Mouse (Mus musculus) thymus, postnatal 10 days (tissue): ENCODE measurements around the gene Tnnt1.

Experiments used
- DNase-seq, 2 experiments: peaks; one replicate each; pipeline ENCODE4 v3.0.0; 2021; ENCODE audit warnings: low spot score in 2 of 2

Gene Tnnt1

DNA sequence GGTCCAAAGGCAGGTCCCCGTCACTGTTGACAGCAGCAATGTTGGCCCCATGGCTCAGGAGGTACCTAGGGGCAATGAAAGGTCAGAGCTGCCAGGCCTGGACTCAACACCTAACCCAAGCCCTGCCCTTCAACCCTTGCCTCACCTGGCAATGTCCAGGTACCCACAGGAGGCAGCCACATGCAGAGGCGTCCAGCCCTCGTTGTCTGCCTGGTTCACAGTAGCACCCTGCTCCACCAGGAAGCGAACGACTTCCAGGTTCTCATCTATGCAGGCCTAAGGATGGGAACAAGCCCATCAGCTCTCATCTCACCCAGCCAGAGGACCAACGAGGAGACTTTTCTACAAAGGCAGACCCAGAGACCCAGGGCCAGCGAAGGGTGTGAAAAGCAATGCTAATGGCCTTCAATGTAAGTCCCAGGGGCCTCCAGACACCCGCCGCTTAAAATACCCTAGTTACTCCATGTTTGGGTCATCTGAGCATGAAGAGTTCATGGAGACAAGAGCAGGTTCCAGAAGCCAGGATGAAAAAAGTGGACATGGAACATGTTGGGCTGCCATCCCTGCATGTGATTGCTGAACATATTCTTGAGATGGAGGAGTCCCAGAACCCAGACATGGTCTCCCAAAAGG, 18.8 kb downstream of the Tnnt1 start:
- no peak for DNase-seq

GRCm38 (mm10) chr7:4496468-4496867, 19.7 kb downstream of the Tnnt1 start:
- DNase-seq: no peak

GRCm38 (mm10) chr7:4493991-4494390, 22.2 kb downstream of the Tnnt1 start:
- DNase-seq: no peak

- no peak for DNase-seq
Observed at GRCm38 (mm10) chr7:4492284-4493224, 23.6 kb downstream of the Tnnt1 start.

DNA sequence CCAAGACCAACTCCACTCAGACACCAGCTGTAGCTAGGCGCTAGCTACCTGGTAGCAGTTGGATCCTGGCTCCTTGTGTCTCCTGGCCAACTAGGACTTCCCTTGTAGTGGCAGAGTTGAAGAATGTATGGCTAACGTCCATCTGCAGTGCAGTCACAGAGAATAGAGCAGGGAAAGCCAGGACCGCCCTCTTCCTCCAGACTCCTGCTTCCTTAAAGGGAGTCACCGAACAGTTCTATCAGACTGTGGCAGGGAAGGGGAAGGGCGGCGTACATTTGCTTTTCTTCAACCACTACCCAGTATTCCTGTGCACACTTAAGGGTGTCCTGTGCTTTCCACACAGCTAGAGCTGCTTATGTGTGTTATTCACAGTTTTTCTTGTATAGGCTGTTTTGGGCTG, 24.9 kb downstream of the Tnnt1 start:
- no peak for DNase-seq

DNA sequence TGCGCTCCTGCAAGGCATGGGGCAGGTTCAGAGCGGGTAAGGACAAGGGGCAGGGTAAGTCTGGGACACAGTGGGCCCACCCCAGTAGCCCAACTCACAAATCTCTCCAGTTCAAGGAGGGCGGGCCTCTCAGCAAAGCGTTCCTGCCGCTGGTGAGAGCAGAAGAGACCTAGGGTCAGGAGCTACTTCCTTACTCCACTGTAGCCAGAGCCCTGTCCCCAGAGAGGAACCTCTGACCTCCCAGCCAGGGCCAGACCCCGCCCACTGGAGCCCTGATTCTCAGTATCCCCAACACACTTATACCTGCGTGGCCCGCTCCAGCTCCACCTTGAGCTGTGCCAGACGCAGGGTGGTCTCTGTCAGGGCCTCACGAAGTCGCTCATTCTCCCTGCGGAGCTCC, 33.9 kb downstream of the Tnnt1 start:
- no peak for DNase-seq

DNA sequence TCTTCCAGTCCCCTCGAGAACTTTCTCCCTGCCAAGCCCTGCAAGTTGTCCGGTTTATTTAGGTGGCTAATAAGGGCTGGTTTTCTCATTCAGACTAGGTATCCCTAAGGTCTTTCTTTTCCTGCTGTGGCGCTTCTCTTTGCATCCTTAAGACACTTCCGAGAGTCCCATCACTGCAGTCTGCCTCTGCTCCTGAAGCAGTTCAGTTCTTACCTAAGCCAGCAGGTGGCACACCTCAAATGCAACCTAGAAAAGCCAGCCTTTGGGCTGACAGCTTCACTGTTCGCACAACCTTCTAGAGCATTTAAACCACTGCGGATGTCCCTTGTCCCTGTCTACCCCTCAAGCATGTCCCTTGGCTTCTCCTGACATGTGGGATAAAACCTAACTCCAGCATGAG, 36.5 kb downstream of the Tnnt1 start:
- DNase-seq: peak in 1 of 2 experiments; percentile 25

GRCm38 (mm10) chr7:4478796-4479291, 37.3 kb downstream of the Tnnt1 start:
- DNase-seq: no peak

- no peak for DNase-seq
Observed at GRCm38 (mm10) chr7:4478021-4478795, 38.0 kb downstream of the Tnnt1 start.

GRCm38 (mm10) chr7:4473940-4474339, 42.2 kb downstream of the Tnnt1 start:
- DNase-seq: no peak

DNA sequence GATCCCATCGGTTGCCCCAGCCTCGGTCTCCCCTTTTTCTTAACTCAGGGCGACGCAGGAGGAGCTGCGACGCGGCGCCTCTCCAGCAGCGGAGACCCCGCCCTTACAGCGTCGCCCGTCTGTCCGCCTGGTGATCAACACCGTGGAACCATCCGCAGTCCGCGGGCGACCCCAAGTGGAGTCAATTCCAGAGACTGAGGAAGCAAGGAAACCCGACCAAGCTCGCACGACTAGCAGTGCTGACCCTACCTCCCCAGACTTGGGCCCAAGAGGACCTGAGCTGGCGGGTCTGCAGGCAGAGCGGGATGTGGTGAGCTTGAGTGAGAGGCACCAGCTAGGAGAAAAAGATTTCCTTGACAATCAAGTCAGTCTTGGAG, 45.0 kb downstream of the Tnnt1 start:
- peak; percentile 24 to 25 for DNase-seq

- DNase-seq: peak in 1 of 2 experiments; percentile 23
Observed at GRCm38 (mm10) chr7:4470275-4471178, 45.7 kb downstream of the Tnnt1 start.

DNA sequence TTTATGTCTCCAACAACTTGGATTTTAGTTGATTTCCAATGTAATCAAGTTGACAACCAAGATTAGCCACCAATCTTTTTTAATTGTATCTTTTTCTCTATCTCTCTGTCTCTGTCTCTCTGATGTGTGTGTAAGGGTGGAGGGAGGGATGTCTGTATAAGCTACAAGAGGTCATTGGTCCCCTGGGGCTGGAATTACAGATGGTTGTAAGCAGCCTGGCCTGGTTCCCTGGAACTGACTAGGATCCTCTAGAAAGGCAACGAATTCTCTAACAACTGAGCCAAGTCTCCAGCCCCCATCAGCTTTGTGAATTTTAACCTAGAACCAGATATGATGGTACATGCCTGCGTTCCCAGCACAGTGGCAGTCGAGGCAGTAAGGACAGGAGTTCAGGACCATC, 48.4 kb downstream of the Tnnt1 start:
- no peak for DNase-seq

- DNase-seq: no peak
Observed at GRCm38 (mm10) chr7:4464194-4464824, 51.9 kb downstream of the Tnnt1 start.

- DNase-seq: no peak
Observed at GRCm38 (mm10) chr7:4460576-4461434, 55.4 kb downstream of the Tnnt1 start, which contains the start of gene Eps8l1. Gene Eps8l1, plus strand, starts transcription at chr7:4460674.
